Mouse (Mus musculus): ENCODE data around the gene Csnk1d.
A peak's percentile ranks its signal among the peaks of the same experiment; 100 is the strongest.

The Csnk1d gene

GRCm38 (mm10) chr11:120990951-120991526 lies at the start of gene Csnk1d:
Gene Csnk1d, minus strand, starts transcription at chr11:120991330.
- peak; percentile 98 for DNase-seq (ENCODE audit: low spot score)

- no peak for DNase-seq (ENCODE audit: low spot score)
Observed at GRCm38 (mm10) chr11:121039302-121039701, 48.2 kb upstream of the Csnk1d start, which contains the start of gene Cd7. Gene Cd7, minus strand, starts transcription at chr11:121039418.

- DNase-seq (ENCODE audit: low spot score): no peak
Observed at GRCm38 (mm10) chr11:121038366-121039240, 47.5 kb upstream of the Csnk1d start.

DNA sequence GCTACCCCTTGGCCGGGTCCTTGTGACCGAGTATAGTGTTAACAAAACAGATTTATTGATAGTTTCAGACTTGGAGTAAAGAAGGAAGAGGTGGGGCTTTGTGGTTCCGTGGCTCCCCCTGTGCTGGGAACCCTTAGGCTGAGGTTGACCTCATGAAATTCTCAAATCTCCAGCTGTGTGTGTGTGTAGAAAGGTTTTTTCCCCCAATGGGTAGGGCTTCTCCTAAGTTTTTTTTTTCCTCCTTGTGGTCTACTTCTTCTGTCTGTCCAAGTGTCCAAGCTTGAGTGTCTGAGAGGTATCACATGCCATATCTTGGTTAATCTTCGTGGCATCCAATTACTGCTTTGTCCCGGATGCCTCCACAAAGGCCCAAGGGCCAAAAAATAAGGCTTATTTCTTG lies 42.0 kb upstream of the Csnk1d start:
- no peak for DNase-seq (ENCODE audit: low spot score)

- DNase-seq (ENCODE audit: low spot score): no peak
Observed at GRCm38 (mm10) chr11:121027259-121027658, 36.1 kb upstream of the Csnk1d start.

DNA sequence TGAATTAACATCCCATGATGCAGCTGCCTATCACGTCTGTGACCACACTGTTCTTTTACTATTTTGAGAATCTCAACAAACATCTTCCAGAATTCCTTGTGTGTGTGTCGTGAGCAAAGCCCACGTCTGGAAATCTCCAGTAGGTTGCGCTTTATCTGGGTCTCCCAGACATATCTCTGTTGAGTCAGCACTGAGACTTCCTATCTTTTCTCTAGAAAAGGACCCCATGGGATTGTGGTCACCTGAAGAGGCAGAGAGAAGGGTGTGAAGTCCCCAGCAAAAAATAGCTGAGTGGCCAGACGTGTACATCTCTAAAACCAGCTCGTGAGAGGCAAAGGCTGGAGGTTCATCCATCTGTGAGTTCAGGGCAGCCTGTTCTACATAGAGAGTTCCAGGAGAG lies 33.0 kb upstream of the Csnk1d start:
- DNase-seq (ENCODE audit: low spot score): no peak

DNA sequence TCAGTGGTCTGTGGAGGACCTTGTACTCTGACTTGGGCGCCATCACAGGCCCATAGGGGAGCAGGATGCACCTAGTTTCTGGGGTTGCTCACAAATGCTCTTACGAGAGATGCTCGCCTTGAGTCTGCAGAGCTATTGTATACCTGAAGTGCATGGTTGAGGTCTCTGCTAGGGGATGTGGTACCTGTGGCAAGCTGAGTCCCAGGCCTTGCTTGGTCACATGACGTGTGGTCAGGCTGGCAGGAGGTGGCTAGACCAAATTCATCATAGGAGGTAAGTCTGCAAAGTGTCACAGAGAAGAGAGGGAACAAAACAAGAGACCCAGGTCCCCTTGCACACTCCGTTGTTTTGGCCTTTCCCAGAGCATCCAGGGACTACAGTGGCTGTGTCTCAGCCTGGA lies 28.4 kb upstream of the Csnk1d start:
- no peak for DNase-seq (ENCODE audit: low spot score)

DNA sequence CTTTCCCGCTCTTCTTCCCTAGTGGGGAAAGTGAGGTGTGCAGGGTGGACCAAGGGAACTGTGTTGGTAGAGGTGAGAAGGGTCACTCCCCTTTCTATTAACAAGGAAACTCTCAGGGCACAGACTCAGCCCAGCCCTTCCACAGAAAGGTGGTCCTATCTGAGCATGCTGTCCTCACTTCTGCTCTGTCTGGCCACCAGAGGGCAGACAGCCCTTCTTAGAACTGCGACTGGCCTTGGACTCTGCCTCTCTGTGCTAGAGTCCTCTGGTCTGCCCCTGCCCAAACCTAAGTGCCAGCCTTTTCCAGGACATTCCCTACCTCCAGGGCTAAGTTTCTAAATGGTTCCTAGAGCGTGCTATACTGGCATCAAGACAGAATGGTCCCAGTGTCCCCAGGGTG lies 26.6 kb upstream of the Csnk1d start:
- DNase-seq (ENCODE audit: low spot score): no peak

DNA sequence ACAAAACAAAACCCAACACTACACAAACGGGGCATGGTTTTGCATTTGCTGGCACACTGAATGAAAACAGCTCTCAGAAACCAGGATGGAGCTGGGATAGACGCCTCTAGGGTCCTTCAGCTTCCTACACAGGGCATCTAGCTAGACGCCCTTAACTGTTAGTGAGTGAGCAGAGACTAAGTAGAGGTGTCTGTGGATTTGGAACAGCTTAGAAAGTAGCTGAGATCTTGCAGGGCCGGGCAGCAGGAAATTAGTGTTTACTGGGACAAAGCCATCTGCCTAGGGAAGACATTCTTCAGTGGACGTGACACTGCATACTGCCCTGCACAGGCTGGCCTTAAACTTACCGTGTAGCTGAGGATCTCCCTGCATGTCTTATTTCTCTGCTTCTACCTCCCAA lies 24.3 kb upstream of the Csnk1d start:
- no peak for DNase-seq (ENCODE audit: low spot score)

GRCm38 (mm10) chr11:121014896-121015300 lies 23.8 kb upstream of the Csnk1d start:
- DNase-seq (ENCODE audit: low spot score): peak; percentile 17

DNA sequence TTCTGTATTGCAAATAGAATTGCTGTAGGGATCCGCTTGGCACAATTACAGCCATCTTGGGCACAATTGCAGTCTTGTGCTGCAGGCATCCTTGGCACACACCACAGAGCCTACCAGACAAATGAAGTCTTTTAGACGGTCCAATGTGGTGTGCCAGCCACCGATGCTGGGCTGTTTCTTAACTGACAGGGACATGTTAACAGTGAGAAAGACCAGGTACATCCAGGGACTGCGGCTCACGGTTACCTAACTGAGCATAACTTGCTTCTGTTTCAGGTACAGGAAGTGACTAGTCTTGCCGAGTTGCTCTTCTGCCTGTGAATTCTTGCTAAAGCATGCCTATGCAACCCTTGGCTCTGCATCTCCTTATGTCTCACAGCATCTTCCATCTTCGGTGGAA lies 22.5 kb upstream of the Csnk1d start:
- no peak for DNase-seq (ENCODE audit: low spot score)

- DNase-seq (ENCODE audit: low spot score): no peak
Observed at GRCm38 (mm10) chr11:121010044-121010755, 19.1 kb upstream of the Csnk1d start.

GRCm38 (mm10) chr11:121006184-121006583 lies 15.1 kb upstream of the Csnk1d start:
- DNase-seq (ENCODE audit: low spot score): no peak

DNA sequence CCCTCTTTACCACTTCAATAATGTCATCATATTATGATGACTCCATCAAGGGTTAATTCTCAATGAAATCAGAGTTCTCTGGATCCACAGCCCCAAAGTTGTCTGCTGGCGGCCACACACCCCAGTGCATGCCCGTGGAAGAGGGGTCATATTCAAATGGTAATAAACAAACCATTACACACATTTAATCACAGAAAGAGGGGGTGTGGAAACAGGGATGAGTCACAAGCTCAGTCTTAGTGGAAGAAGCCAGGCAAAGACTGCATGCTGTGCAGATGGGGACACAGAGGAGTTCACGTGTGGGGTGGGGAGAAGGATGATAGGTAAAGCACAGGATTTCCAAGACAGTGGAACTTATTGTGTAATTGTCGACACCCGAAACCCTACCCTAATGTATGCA lies 13.2 kb upstream of the Csnk1d start:
- no peak for DNase-seq (ENCODE audit: low spot score)

- no peak for DNase-seq (ENCODE audit: low spot score)
Observed at GRCm38 (mm10) chr11:121001966-121002365, 10.8 kb upstream of the Csnk1d start.

GRCm38 (mm10) chr11:120994741-120995140 lies 3.6 kb upstream of the Csnk1d start:
- DNase-seq (ENCODE audit: low spot score): no peak

GRCm38 (mm10) chr11:120993586-120993985 lies 2.5 kb upstream of the Csnk1d start:
- DNase-seq (ENCODE audit: low spot score): no peak

DNA sequence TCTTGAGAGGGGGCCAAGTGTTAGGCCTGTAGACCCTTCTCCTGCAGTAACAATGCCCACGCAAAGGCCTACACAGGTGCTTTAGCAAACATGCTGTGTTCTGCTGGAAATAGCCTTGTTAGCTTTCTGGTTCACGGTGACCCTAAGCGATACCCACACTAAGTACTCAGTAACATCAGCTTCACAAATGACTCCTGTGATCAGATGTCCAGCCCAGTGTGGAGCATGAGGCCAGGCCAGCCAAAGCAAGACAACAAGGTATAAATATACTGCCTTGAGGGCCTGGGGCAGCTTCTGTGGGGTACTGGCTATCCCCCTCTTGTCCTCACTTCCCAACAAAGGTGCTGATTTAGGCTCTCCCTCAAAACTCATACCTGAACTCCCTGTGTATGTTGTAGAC lies 1.9 kb upstream of the Csnk1d start:
- DNase-seq (ENCODE audit: low spot score): no peak

DNA sequence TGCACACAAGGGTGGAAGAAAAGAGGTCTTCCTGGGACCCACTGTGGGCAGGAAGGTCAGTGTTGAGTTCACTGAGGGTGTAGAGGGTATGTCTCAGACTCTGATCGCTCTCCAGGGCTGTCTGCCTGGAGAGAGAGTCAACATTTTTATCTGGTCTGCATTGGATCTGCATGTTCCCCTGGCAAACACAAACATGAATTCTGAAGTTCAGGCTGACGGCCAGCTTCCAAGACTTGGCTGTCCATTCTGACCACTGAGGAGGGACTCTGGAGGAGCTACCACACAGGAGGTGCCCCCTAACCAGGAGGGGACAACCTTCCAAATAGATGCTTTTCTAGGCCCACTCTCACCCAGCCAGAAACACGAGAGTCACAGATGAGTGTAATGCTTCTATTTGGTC lies 661 bp upstream of the Csnk1d start:
- DNase-seq (ENCODE audit: low spot score): no peak

DNA sequence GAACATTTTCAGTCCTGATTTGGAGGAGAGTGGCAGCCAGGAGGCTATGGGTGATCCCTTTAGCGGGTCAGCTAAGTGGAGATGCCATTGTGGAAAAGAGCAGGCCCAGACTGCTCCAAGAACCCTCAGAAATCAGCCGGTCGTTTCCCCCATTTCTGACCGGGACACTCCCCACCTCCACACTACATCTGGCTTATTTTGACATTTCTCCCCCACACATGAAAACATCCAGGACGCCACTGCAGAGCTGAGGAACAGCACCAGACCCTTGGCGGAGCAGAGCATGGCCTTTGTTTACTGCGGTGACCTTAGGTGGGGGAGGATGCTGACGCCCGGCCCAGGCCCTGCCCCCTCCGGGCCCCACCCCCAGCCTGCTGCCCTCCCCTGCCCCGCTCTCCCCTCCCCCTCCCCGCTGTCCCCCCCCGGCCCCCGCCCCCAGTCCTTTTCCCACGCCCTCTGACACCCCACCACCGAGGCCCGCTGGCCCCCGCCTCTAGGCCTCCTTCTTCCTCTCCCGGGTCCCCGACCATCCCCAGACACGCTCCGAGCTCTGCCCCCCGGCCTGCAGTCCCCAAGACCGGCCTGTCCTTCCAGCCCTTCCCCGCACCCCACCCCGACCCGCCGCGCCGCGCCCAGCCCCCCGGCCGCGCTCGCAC lies 876 bp downstream of the Csnk1d start:
- peak; percentile 76 for DNase-seq (ENCODE audit: low spot score)

- DNase-seq (ENCODE audit: low spot score): no peak
Observed at GRCm38 (mm10) chr11:120989523-120989922, 1.6 kb downstream of the Csnk1d start.

- no peak for DNase-seq (ENCODE audit: low spot score)
Observed at GRCm38 (mm10) chr11:120988410-120988809, 2.7 kb downstream of the Csnk1d start.

Measured in yolk sac, embryonic 10.5 days (tissue).